Mouse (Mus musculus): ENCODE results near the gene 4933402D24Rik. TPM values are rescaled to one million over a fixed set of nuclear protein-coding genes. Genes with fewer than 3 reads are reported as not detected.

Gene 4933402D24Rik
- polyA plus RNA-seq, 1 experiment = 0.05 TPM

GRCm38 (mm10) chr1:63763881-63764386 is 5.1 kb downstream of the 4933402D24Rik start:
- Histone ChIP-seq H3K36me3 (ENCODE audit: control insufficient read depth, insufficient read depth) (no peaks in the 10 kb centered on the region), H3ac (ENCODE audit: control insufficient read depth, insufficient read length) (no peak overlapping the region), H3K79me2 (ENCODE audit: control insufficient read depth, insufficient read depth) (no peaks in the 10 kb centered on the region), H3K27me3 (ENCODE audit: control insufficient read depth, insufficient read depth, insufficient read length) (no peaks in the 10 kb centered on the region), H3K4me2 (ENCODE audit: low read depth) (no peak overlapping the region), H3K4me3 (no peak overlapping the region)
- no peak for TF ChIP-seq TCF12 (IDR thresholded peaks at IDR 0.05; ENCODE audit: insufficient read depth, poor library complexity, severe bottlenecking)

GRCm38 (mm10) chr1:63763212-63763694 is 5.8 kb downstream of the 4933402D24Rik start:
- TF ChIP-seq TCF3 (IDR thresholded peaks at IDR 0.05; ENCODE audit: insufficient read length, low read depth) (no peak), MAX (IDR thresholded peaks at IDR 0.05; ENCODE audit: low read depth) (no peak), CEBPB (IDR thresholded peaks at IDR 0.05; ENCODE audit: insufficient read depth, poor library complexity, severe bottlenecking) (no peak), POLR2AphosphoS2 (IDR thresholded peaks at IDR 0.05; ENCODE audit: insufficient read length, low read depth) (no peak), REST (IDR thresholded peaks at IDR 0.05; ENCODE audit: insufficient read depth, insufficient read length) (no peak), TCF12 (IDR thresholded peaks at IDR 0.05; ENCODE audit: insufficient read depth, poor library complexity, severe bottlenecking) (no peak), E2F4 (IDR thresholded peaks at IDR 0.05; ENCODE audit: insufficient read depth) (no peak), MYOG (IDR thresholded peaks at IDR 0.05; ENCODE audit: control insufficient read depth in 1 of 3, insufficient read depth in 1 of 3, insufficient read length in 2 of 3, low read depth in 2 of 3) (no peak), POLR2A (IDR thresholded peaks at IDR 0.05; ENCODE audit: insufficient read length, low read depth) (no peak), USF1 (IDR thresholded peaks at IDR 0.05; ENCODE audit: low read depth) (no peak), MYOD1 (IDR thresholded peaks at IDR 0.05; ENCODE audit: control insufficient read depth in 1 of 3, insufficient read length in 2 of 3, low read depth in 2 of 3) (no peak), SRF (IDR thresholded peaks at IDR 0.05; ENCODE audit: control insufficient read depth, insufficient read length, low read depth) (no peak)
- Histone ChIP-seq H3K36me3 (ENCODE audit: control insufficient read depth, insufficient read depth) (no peaks in the 10 kb centered on the region), H3K4me2 (ENCODE audit: low read depth) (no peak overlapping the region), H3K79me2 (ENCODE audit: control insufficient read depth, insufficient read depth) (no peaks in the 10 kb centered on the region), H3ac (ENCODE audit: control insufficient read depth, insufficient read length) (no peak overlapping the region), H3K4me3 (no peak overlapping the region), H3K27me3 (ENCODE audit: control insufficient read depth, insufficient read depth, insufficient read length) (no peaks in the 10 kb centered on the region)

GRCm38 (mm10) chr1:63756005-63756404 is 13.1 kb downstream of the 4933402D24Rik start:
- TF ChIP-seq POLR2AphosphoS2 (IDR thresholded peaks at IDR 0.05; ENCODE audit: insufficient read length, low read depth) (no peak), TCF12 (IDR thresholded peaks at IDR 0.05; ENCODE audit: insufficient read depth, poor library complexity, severe bottlenecking) (no peak), MAX (IDR thresholded peaks at IDR 0.05; ENCODE audit: low read depth) (no peak), USF1 (IDR thresholded peaks at IDR 0.05; ENCODE audit: low read depth) (no peak), MYOD1 (IDR thresholded peaks at IDR 0.05; ENCODE audit: control insufficient read depth in 1 of 3, insufficient read length in 2 of 3, low read depth in 2 of 3) (no peak), POLR2A (IDR thresholded peaks at IDR 0.05; ENCODE audit: insufficient read length, low read depth) (no peak), E2F4 (IDR thresholded peaks at IDR 0.05; ENCODE audit: insufficient read depth) (no peak), TCF3 (IDR thresholded peaks at IDR 0.05; ENCODE audit: insufficient read length, low read depth) (no peak), REST (IDR thresholded peaks at IDR 0.05; ENCODE audit: insufficient read depth, insufficient read length) (no peak), SRF (IDR thresholded peaks at IDR 0.05; ENCODE audit: control insufficient read depth, insufficient read length, low read depth) (no peak), CEBPB (IDR thresholded peaks at IDR 0.05; ENCODE audit: insufficient read depth, poor library complexity, severe bottlenecking) (no peak), MYOG (IDR thresholded peaks at IDR 0.05; ENCODE audit: control insufficient read depth in 1 of 3, insufficient read depth in 1 of 3, insufficient read length in 2 of 3, low read depth in 2 of 3) (no peak)
- Histone ChIP-seq H3K36me3 (ENCODE audit: control insufficient read depth, insufficient read depth) (peaks cover 7% of the 10 kb centered on the region), H3ac (ENCODE audit: control insufficient read depth, insufficient read length) (no peak overlapping the region), H3K27me3 (ENCODE audit: control insufficient read depth, insufficient read depth, insufficient read length) (no peaks in the 10 kb centered on the region), H3K4me2 (ENCODE audit: low read depth) (no peak overlapping the region), H3K79me2 (ENCODE audit: control insufficient read depth, insufficient read depth) (no peaks in the 10 kb centered on the region), H3K4me3 (no peak overlapping the region)

DNA sequence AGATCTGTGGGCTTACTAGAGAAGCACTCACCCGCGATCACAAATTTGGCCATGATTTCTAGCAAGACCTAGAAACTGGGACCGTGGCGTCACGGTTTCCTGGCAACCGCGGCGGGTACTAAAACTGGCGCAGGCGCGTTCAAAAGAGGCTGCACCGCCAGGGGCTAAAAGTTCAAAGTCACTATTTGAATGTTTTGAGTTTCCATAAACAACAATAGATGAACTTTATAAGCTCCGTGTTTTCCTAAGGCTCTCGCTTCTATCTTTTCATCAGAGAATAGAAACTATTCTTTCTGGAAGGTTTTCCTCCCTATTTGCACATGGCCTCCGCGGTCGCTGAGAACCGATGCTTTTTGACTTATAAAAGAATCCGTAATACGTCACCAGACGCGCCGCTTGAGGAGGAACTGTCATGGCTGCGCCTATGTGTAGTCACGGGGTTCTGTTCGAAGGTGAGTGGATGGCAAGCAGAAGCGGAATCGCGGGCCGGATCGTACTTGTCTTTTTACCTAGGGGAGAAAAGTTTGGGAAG is 38.8 kb downstream of the 4933402D24Rik start, which contains the start of the genes Mdh1b and Fastkd2:
TSS of gene Mdh1b (minus strand) at position 79 of the 532 bp plus-strand sequence.
TSS of gene Fastkd2 (plus strand) at position 375 of the 532 bp plus-strand sequence.
- Histone ChIP-seq H3K27me3 (ENCODE audit: control insufficient read depth, insufficient read depth, insufficient read length) (no peaks in the 10 kb centered on the region), H3K79me2 (ENCODE audit: control insufficient read depth, insufficient read depth) (peaks cover 17% of the 10 kb centered on the region), H3K4me3 (peak within 1 kb of the TSS; percentile 52)

More for the DNA sequence above, 38.8 kb downstream of the 4933402D24Rik start, which contains the start of the genes Mdh1b and Fastkd2:
- peak within 1 kb of the TSS; percentile 50 for H3ac ChIP-seq (ENCODE audit: control insufficient read depth, insufficient read length)
- H3K4me2 ChIP-seq (ENCODE audit: low read depth) = peak within 1 kb of the TSS; percentile 93
- TF ChIP-seq E2F4 (IDR thresholded peaks at IDR 0.05; ENCODE audit: insufficient read depth) (no peak), SRF (IDR thresholded peaks at IDR 0.05; ENCODE audit: control insufficient read depth, insufficient read length, low read depth) (peak; percentile 33), REST (IDR thresholded peaks at IDR 0.05; ENCODE audit: insufficient read depth, insufficient read length) (no peak), USF1 (IDR thresholded peaks at IDR 0.05; ENCODE audit: low read depth) (peak; percentile 44), MAX (IDR thresholded peaks at IDR 0.05; ENCODE audit: low read depth) (peak; percentile 89), POLR2A (IDR thresholded peaks at IDR 0.05; ENCODE audit: insufficient read length, low read depth) (peak; percentile 32), MYOD1 (IDR thresholded peaks at IDR 0.05; ENCODE audit: control insufficient read depth in 1 of 3, insufficient read length in 2 of 3, low read depth in 2 of 3) (no peak), MYOG (IDR thresholded peaks at IDR 0.05; ENCODE audit: control insufficient read depth in 1 of 3, insufficient read depth in 1 of 3, insufficient read length in 2 of 3, low read depth in 2 of 3) (no peak), TCF12 (IDR thresholded peaks at IDR 0.05; ENCODE audit: insufficient read depth, poor library complexity, severe bottlenecking) (no peak)
- H3K36me3 ChIP-seq (ENCODE audit: control insufficient read depth, insufficient read depth) = no peaks in the 10 kb centered on the region

Measured in myocyte (in vitro differentiated cells).